Mouse (Mus musculus) kidney, embryonic 15.5 days (tissue): Measurements from ENCODE around the gene Sumf1. TPM values are rescaled to one million over a fixed set of nuclear protein-coding genes. Genes with fewer than 3 reads are reported as not detected.

Experiments used
- ATAC-seq: fragments of 200-750 bp; cut with Nextera tagmentation; replicated peaks from 2 replicates; pipeline ENCODE4 v1.8.0; 2017; ENCODE audit warnings: moderate TSS enrichment; ENCODE audit not compliant: low FRiP score
- H3K27ac ChIP-seq: fragments of 300-500 bp; sonication (generic); 2 replicates; pipeline ENCODE4 v1.5.1; 2015; ENCODE audit warnings: mild to moderate bottlenecking, inconsistent platforms
- H3K27me3 ChIP-seq: fragments of 300-500 bp; sonication (generic); 2 replicates; pipeline ENCODE4 v1.6.1; 2015; ENCODE audit warnings: inconsistent platforms
- H3K36me3 ChIP-seq: fragments of 300-500 bp; sonication (generic); 2 replicates; pipeline ENCODE4 v1.6.1; 2015; ENCODE audit warnings: inconsistent platforms
- H3K4me1 ChIP-seq: fragments of 300-500 bp; sonication (generic); 2 replicates; pipeline ENCODE4 v1.6.1; 2015; ENCODE audit warnings: inconsistent platforms
- H3K4me2 ChIP-seq: fragments of 300-500 bp; sonication (generic); 2 replicates; pipeline ENCODE4 v1.6.1; 2015; ENCODE audit warnings: moderate library complexity, mild to moderate bottlenecking, inconsistent platforms
- H3K4me3 ChIP-seq: fragments of 300-500 bp; sonication (generic); replicated peaks from 2 replicates; pipeline ENCODE4 v1.5.1; 2015; ENCODE audit warnings: mild to moderate bottlenecking, inconsistent platforms
- H3K9ac ChIP-seq: fragments of 300-500 bp; sonication (generic); 2 replicates; pipeline ENCODE4 v1.6.1; 2015; ENCODE audit warnings: mild to moderate bottlenecking, inconsistent platforms
- H3K9me3 ChIP-seq: fragments of 300-500 bp; sonication (generic); replicated peaks from 2 replicates; pipeline ENCODE4 v1.6.1; 2016; ENCODE audit warnings: inconsistent platforms
- WGBS: fragments of 180-500 bp; shearing (Covaris S2); methylation state at CpG from one replicate; pipeline ENCODE4 v1.1.7; 2015; ENCODE audit warnings: mixed read lengths; 5-methylcytosine and 5-hydroxymethylcytosine counted together
- polyA plus RNA-seq: library from polyadenylated mRNA; unstranded; fragments of >200 nt; fragmentation: Nextera tagmentation; extraction: Ambion mirVana; gene quantifications from 2 replicates; pipeline ENCODE4 v1.2.1, GENCODE M21; 2015

Gene Sumf1
- polyA plus RNA-seq, 1 experiment from 2014 or later, result 25.3 TPM

GRCm38 (mm10) chr6:108198286-108198685 is 12.9 kb upstream of the Sumf1 start:
- 88% methylated on average over 7 of the region's 7 CpGs for whole genome bisulfite sequencing
- Histone ChIP-seq H3K36me3 (no peaks in the 10 kb centered on the region), H3K9ac (no peak overlapping the region), H3K27me3 (no peaks in the 10 kb centered on the region), H3K4me1 (no peaks in the 10 kb centered on the region), H3K27ac (no peak overlapping the region), H3K4me2 (no peak overlapping the region), H3K9me3 (no peaks in the 10 kb centered on the region), H3K4me3 (no peak overlapping the region)
- ATAC-seq, result no peak

GRCm38 (mm10) chr6:108197117-108197516 is 11.7 kb upstream of the Sumf1 start:
- Histone ChIP-seq H3K27me3 (no peaks in the 10 kb centered on the region), H3K27ac (no peak overlapping the region), H3K4me3 (no peak overlapping the region), H3K4me1 (no peaks in the 10 kb centered on the region), H3K9ac (no peak overlapping the region), H3K36me3 (no peaks in the 10 kb centered on the region), H3K9me3 (no peaks in the 10 kb centered on the region), H3K4me2 (no peak overlapping the region)
- WGBS, result 20% methylated on average over 4 of the region's 4 CpGs
- no peak for ATAC-seq

- H3K4me3 ChIP-seq, result no peak overlapping the region
- no peaks in the 10 kb centered on the region for H3K4me1 ChIP-seq
- no peak overlapping the region for H3K9ac ChIP-seq
- WGBS, result 78% methylated on average over 7 of the region's 7 CpGs
- no peak for ATAC-seq
- no peaks in the 10 kb centered on the region for H3K27me3 ChIP-seq
- no peak overlapping the region for H3K4me2 ChIP-seq
- no peak overlapping the region for H3K27ac ChIP-seq
- no peaks in the 10 kb centered on the region for H3K36me3 ChIP-seq
- H3K9me3 ChIP-seq, result no peaks in the 10 kb centered on the region
These were observed 11.3 kb upstream of the Sumf1 start for GRCm38 (mm10) chr6:108196665-108197064.

- H3K9ac ChIP-seq, result no peak overlapping the region
- H3K27ac ChIP-seq, result no peak overlapping the region
- no peaks in the 10 kb centered on the region for H3K4me1 ChIP-seq
- H3K27me3 ChIP-seq, result no peaks in the 10 kb centered on the region
- no peak overlapping the region for H3K4me2 ChIP-seq
- H3K36me3 ChIP-seq, result no peaks in the 10 kb centered on the region
- 56% methylated on average over 4 of the region's 4 CpGs for WGBS
- no peak overlapping the region for H3K4me3 ChIP-seq
- ATAC-seq, result no peak
- no peaks in the 10 kb centered on the region for H3K9me3 ChIP-seq
These were observed 7.2 kb upstream of the Sumf1 start for GRCm38 (mm10) chr6:108192632-108193031.

- WGBS, result 94% methylated on average over 1 of the region's 1 CpGs
- Histone ChIP-seq H3K4me2 (no peak overlapping the region), H3K4me1 (0 out of 2 replicates have a peak, but pooled peaks cover under 1% of the 10 kb centered on the region), H3K9ac (no peak overlapping the region), H3K9me3 (no peaks in the 10 kb centered on the region), H3K4me3 (no peak overlapping the region), H3K27ac (no peak overlapping the region), H3K36me3 (no peaks in the 10 kb centered on the region), H3K27me3 (no peaks in the 10 kb centered on the region)
- ATAC-seq, result no peak
These were observed 5.3 kb upstream of the Sumf1 start for GRCm38 (mm10) chr6:108190690-108191089.

GRCm38 (mm10) chr6:108185685-108186009 is 265 bp upstream of the Sumf1 start:
- WGBS, result 14% methylated on average over 4 of the region's 4 CpGs
- peak overlapping the region; percentile 64; the same call in 1 of the 2 replicates for H3K9ac ChIP-seq
- no peak for ATAC-seq

GRCm38 (mm10) chr6:108179087-108179486 is 6.3 kb downstream of the Sumf1 start:
- no peak overlapping the region for H3K27ac ChIP-seq
- no peaks in the 10 kb centered on the region for H3K4me1 ChIP-seq
- no peaks in the 10 kb centered on the region for H3K9me3 ChIP-seq
- no peaks in the 10 kb centered on the region for H3K27me3 ChIP-seq
- 88% methylated on average over 2 of the region's 2 CpGs for WGBS
- no peak overlapping the region for H3K9ac ChIP-seq
- H3K36me3 ChIP-seq, result peaks cover 9% of the 10 kb centered on the region
- ATAC-seq, result no peak
- H3K4me2 ChIP-seq, result no peak overlapping the region
- no peak overlapping the region for H3K4me3 ChIP-seq

More at GRCm38 (mm10) chr6:108185685-108186009, 265 bp upstream of the Sumf1 start:
- Histone ChIP-seq H3K9me3 (no peaks in the 10 kb centered on the region), H3K36me3 (no peaks in the 10 kb centered on the region), H3K4me2 (peak overlapping the region; percentile 89), H3K4me3 (peak overlapping the region; percentile 93), H3K27ac (no peak overlapping the region), H3K27me3 (no peaks in the 10 kb centered on the region), H3K4me1 (peaks cover 12% of the 10 kb centered on the region)

- H3K9me3 ChIP-seq, result no peaks in the 10 kb centered on the region
- no peak for ATAC-seq
- H3K27me3 ChIP-seq, result no peaks in the 10 kb centered on the region
- 86% methylated on average over 3 of the region's 3 CpGs for WGBS
- H3K4me3 ChIP-seq, result no peak overlapping the region
- no peak overlapping the region for H3K27ac ChIP-seq
- H3K4me2 ChIP-seq, result no peak overlapping the region
- H3K4me1 ChIP-seq, result no peaks in the 10 kb centered on the region
- H3K36me3 ChIP-seq, result peaks cover 28% of the 10 kb centered on the region
- no peak overlapping the region for H3K9ac ChIP-seq
These were observed 11.2 kb downstream of the Sumf1 start for GRCm38 (mm10) chr6:108174181-108174580.

- Histone ChIP-seq H3K4me2 (no peak overlapping the region), H3K36me3 (peaks cover 28% of the 10 kb centered on the region), H3K4me3 (no peak overlapping the region), H3K9ac (no peak overlapping the region), H3K9me3 (no peaks in the 10 kb centered on the region), H3K27me3 (no peaks in the 10 kb centered on the region), H3K27ac (no peak overlapping the region), H3K4me1 (no peaks in the 10 kb centered on the region)
- no peak for ATAC-seq
- WGBS, result 97% methylated on average over 1 of the region's 1 CpGs
These were observed 13.2 kb downstream of the Sumf1 start for GRCm38 (mm10) chr6:108172219-108172618.

- Histone ChIP-seq H3K36me3 (peaks cover 22% of the 10 kb centered on the region), H3K4me2 (no peak overlapping the region), H3K4me1 (no peaks in the 10 kb centered on the region), H3K9ac (no peak overlapping the region), H3K4me3 (no peak overlapping the region), H3K9me3 (no peaks in the 10 kb centered on the region), H3K27me3 (no peaks in the 10 kb centered on the region), H3K27ac (no peak overlapping the region)
- 91% methylated on average over 3 of the region's 3 CpGs for WGBS
- ATAC-seq, result no peak
These were observed 15.9 kb downstream of the Sumf1 start for GRCm38 (mm10) chr6:108169466-108169865.

GRCm38 (mm10) chr6:108168723-108169122 is 16.7 kb downstream of the Sumf1 start:
- no peak for ATAC-seq
- H3K4me3 ChIP-seq, result no peak overlapping the region
- no peak overlapping the region for H3K27ac ChIP-seq
- H3K4me2 ChIP-seq, result no peak overlapping the region
- 90% methylated on average over 6 of the region's 6 CpGs for WGBS
- no peaks in the 10 kb centered on the region for H3K27me3 ChIP-seq
- H3K4me1 ChIP-seq, result no peaks in the 10 kb centered on the region
- H3K9me3 ChIP-seq, result no peaks in the 10 kb centered on the region
- H3K9ac ChIP-seq, result no peak overlapping the region
- H3K36me3 ChIP-seq, result peaks cover 15% of the 10 kb centered on the region

GRCm38 (mm10) chr6:108167946-108168680 is 17.3 kb downstream of the Sumf1 start:
- Histone ChIP-seq H3K4me1 (no peaks in the 10 kb centered on the region), H3K27me3 (no peaks in the 10 kb centered on the region), H3K4me2 (no peak overlapping the region), H3K36me3 (peaks cover 9% of the 10 kb centered on the region), H3K27ac (no peak overlapping the region), H3K9ac (no peak overlapping the region), H3K9me3 (no peaks in the 10 kb centered on the region), H3K4me3 (no peak overlapping the region)
- ATAC-seq, result no peak
- 72% methylated on average over 7 of the region's 7 CpGs for WGBS

- Histone ChIP-seq H3K27ac (no peak overlapping the region), H3K4me3 (no peak overlapping the region), H3K9ac (no peak overlapping the region), H3K4me2 (no peak overlapping the region), H3K36me3 (no peaks in the 10 kb centered on the region), H3K27me3 (no peaks in the 10 kb centered on the region), H3K4me1 (no peaks in the 10 kb centered on the region), H3K9me3 (no peaks in the 10 kb centered on the region)
- ATAC-seq, result no peak
- 80% methylated on average over 2 of the region's 2 CpGs for WGBS
These were observed 19.8 kb downstream of the Sumf1 start for GRCm38 (mm10) chr6:108165598-108165997.
